Mouse (Mus musculus) urinary bladder, adult 18-20 months (tissue): ENCODE measurements around the gene H2al1b.

Experiments used
- DNase-seq, 2 experiments: peaks; one replicate each; pipeline ENCODE4 v3.0.0; 2022; ENCODE audit warnings: low spot score in 2 of 2, mixed read lengths in 2 of 2

Gene H2al1b

GRCm38 (mm10) chrX:11346756-11347155 lies 44.5 kb downstream of the H2al1b start:
- no peak for DNase-seq
